Mouse (Mus musculus): ENCODE results near the gene Zfp459.

DNA sequence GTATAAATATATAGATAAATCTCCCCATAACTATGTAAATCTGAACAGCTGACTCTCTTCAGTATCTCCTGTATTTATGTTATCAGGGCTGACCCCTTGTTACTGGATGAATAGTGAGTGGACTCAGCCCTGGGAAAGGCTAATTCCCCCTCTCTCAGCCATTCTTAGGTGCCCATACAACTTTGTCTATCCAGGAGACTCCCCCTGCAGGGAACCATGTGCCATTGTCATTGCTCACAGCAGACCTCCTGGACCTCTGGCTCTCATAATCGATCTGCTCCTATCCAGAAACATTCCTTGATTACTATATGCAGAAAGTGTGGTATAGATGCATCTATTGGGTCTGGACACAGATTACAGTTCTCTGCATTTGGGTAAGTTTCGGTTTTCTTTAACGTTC is 4.4 kb downstream of the Zfp459 start:
- no peak for TF ChIP-seq POLR2A (IDR thresholded peaks at IDR 0.05; ENCODE audit: borderline replicate concordance, control insufficient read depth, low read depth, low read length)
- TF ChIP-seq CTCF (IDR thresholded peaks at IDR 0.05; ENCODE audit: control insufficient read depth, insufficient read depth, low read length), result no peak
